Mouse (Mus musculus): ENCODE data around the gene Hsd17b1.
A peak's percentile ranks its signal among the peaks of the same experiment; 100 is the strongest.

The Hsd17b1 gene

GRCm38 (mm10) chr11:101061049-101061448, 17.2 kb upstream of the Hsd17b1 start:
- DNase-seq, result peak in 1 of 2 experiments; percentile 30

DNA sequence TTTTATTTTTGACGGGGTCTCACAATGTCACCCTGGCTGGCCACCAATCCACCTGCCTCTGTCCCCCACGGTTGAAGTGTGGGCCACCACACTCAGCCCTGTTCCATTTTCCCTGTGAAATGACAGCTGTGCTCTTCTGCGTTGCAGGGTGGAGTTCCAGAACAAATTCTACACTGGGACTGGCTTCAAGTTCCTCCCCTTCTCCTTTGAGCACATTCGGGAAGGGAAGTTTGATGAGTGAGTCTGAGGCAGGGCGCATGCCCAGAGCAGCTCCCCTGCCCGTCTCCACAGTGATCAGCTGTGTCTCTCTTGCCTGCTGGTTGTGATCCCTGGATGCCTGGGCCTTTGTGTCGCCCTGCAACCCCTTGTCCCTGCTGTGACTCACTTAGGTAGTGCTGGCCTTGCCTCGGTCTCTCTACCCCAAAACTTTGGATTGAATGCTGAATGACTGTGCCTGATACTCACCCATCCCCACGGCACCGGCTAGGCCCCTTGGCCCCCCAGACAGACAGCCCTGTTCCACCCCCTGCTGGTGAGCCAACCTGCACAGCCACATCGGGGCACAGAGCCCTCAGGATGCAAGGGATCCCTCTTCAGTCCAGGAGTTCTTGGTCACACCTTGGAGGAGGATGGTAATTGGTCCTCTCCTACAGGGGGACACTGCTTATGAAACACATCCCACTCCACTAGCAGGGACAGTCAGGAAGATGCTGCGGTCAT, 15.9 kb upstream of the Hsd17b1 start:
- DNase-seq, result peak; percentile 24 to 59

DNA sequence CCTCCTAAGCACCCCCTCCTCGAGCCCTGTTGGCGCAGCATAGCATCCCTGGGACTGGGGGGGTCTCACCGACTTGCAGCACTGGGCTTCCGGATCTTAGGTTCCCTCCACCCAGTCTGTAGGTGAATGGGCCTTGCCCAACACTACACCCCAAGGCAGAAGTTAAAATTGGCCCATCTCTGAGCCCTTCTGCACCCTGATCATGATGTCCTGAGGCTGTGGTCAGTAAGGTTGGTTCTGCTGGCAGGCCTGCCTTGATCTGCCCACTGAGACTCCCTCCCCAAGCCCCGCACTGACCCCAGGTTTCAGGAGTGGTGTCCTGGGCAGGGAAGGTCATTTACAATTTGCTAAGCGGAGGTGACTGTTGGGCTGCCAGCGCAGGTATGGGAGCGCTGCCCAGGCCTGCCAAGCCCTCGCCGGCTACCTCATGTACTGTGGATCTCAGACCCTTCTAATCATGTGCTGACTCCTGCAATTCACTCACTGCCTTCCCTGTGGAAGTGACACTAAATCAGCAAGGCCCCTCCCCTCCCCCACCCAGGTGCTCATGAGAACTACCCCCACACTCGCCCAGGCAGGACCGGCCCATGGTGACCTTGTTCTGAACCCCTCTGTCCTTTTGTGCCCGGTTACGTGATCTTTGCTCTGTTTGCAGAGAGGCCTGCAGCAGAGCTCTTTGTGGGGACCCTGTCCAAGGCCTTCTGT, 15.1 kb upstream of the Hsd17b1 start:
- DNase-seq, result peak in 1 of 2 experiments; percentile 54

DNA sequence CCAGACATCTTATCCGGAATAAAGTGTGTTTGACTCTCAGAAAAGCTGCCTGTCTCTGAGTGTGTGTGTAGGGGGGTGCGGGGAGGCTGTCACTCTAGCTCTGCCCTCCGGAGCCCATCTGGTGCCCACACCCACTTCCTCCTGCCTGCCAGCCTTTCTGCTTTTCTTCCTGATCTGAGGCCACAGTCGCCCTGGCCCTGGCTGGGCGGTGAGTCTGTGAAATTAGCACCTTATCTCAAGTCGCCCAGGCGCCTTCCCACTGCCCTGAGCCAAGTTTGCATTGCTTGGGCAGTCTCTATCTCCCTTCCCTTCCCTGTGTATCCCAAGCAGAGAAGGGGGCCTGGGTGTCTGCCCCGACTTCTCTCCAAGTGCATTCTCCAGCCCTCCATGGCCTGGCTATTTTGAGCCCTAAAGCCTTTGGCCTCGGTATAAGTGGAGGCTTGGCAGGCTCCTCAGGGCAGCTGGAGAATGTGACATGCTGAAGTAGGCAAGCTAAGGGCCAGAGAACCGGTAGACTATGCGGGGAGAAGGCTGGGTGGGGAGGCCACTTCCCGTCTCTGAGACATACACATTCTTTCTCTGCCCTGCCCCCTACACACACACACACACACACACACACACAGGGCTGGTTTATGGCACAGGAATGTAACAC, 14.4 kb upstream of the Hsd17b1 start:
- peak; percentile 37 to 71 for DNase-seq

GRCm38 (mm10) chr11:101064462-101064861, 13.7 kb upstream of the Hsd17b1 start:
- no peak for DNase-seq

DNA sequence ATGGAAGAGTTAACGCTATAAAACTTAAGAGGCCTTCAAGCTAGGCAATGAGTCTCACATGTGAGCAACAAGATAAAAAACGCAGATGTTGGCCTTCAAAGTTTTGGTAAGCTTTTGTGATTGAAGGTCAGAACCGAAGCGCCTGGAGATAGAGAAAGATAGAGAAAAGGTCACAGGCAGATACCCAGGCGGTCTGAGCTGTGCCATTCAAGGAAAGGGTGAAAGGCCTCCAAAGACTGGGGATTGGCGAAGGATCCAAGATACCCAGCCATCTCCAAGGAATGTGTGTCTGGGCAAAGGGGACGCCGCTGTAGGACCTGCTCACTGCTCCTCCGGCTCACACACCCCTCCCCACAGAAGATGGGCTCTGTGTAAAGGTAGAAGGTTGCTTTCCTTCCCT, 13.2 kb upstream of the Hsd17b1 start:
- DNase-seq, result no peak

DNA sequence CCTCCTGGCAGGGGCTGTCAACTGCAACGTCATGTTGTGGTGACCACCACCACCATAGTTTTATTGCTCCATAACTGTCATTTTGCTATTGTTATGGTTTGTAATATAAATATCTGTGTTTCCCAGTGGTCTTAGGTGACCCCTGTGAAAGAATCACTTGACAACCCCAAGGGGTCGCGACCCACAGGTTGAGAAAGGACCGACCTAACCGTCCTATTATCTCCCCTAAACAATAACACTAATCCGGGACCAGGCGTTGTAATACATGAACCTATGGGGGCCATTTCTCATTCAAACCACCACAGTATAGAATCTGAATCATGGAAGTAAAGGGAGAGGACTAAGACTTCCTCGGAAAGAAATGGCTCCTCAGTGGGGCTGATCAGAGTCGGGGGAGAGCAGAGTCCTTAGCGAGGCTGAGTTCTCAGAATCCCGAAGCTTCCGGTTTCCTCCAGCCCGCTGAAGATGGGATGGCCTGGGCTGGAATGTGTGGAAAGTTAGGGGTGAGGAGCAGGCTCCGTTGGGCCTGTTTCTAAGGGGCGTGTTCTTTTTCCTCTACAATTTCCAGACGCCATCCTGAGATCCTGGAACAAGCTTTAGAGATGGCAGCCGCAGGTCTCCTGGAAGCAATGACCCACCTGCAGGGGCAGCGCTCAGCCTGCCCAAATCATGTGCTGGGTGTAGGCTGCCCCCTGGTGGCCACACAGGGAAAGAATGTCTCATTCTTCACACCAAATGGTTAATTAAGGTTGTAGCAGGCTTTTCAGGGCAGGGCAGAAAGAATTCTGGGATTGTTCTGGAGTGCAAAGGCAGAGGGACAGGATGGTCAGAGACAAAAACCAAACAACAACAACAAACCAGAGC, 11.4 kb upstream of the Hsd17b1 start:
- DNase-seq, result peak; percentile 90 to 92

GRCm38 (mm10) chr11:101069391-101070188, 8.6 kb upstream of the Hsd17b1 start, which contains the start of gene Naglu:
Gene Naglu, plus strand, starts transcription at chr11:101070012.
- DNase-seq, result peak; percentile 98 to 99

GRCm38 (mm10) chr11:101070189-101070527, 8.1 kb upstream of the Hsd17b1 start:
- DNase-seq, result no peak

- DNase-seq, result no peak
These were observed 7.2 kb upstream of the Hsd17b1 start for GRCm38 (mm10) chr11:101070987-101071386.

- no peak for DNase-seq
These were observed 6.3 kb upstream of the Hsd17b1 start for GRCm38 (mm10) chr11:101071810-101072428.

DNA sequence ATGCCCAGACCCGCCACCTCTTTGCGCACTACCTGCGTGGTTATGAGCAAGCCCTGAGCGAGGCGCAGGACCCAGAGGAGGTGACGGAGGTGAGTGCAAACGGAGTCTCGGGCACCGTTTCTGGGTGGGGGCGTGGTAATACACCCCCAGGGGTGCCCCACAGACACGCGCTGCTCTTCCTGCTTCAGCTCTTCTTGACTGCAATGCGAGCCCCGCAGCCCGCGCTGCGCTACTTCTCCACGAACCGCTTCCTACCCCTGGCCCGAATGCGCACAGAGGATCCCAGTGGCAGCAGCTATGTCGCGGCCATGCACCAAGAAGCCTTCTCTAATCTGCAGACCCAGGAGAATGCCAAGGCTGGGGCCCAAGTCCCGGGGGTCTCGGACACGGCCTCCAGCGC, 1.5 kb downstream of the Hsd17b1 start:
- DNase-seq, result peak in 1 of 2 experiments; percentile 49

DNA sequence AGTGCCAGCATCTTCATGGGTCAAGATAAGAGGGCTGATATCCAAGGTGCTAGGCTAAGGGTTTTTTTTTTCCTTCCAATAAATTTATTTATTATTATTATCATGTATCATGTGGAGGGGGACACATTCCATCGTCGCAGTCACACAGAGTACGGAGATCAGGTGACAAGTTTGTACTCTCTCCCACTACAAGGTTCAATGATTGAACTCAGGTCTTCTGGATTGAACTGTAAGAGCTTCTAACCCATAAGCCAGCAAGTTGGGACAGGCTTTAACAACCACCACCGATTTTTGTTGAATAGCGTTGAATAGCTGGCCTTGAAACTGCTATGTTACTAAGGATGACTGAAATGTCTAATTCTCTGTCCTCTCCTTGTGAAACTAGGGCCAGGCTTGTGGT, 2.2 kb downstream of the Hsd17b1 start:
- DNase-seq, result no peak

DNA sequence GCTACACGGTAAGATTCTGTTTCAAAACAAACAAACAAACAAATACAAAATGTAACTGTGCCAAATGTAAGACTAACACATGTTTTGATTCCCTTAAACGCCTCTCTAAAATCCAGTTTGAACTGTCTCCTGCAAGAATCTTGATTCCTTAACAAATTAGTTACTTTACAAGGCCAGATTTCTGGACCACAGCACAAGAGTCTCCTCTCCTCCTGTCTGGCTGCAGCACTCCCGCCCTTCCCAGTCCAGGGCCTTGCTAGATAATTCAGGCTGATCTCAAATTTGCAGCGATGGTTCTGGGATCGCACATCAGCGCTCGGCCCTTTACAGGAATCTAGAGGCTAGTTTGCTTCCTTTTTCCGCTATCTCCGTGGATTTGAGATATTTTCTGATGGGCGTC, 3.4 kb downstream of the Hsd17b1 start:
- peak in 1 of 2 experiments; percentile 53 for DNase-seq

- DNase-seq, result peak; percentile 88 to 94
These were observed 4.2 kb downstream of the Hsd17b1 start, which contains the start of gene Coasy for GRCm38 (mm10) chr11:101082208-101083082. Gene Coasy, plus strand, starts transcription at chr11:101082565.

DNA sequence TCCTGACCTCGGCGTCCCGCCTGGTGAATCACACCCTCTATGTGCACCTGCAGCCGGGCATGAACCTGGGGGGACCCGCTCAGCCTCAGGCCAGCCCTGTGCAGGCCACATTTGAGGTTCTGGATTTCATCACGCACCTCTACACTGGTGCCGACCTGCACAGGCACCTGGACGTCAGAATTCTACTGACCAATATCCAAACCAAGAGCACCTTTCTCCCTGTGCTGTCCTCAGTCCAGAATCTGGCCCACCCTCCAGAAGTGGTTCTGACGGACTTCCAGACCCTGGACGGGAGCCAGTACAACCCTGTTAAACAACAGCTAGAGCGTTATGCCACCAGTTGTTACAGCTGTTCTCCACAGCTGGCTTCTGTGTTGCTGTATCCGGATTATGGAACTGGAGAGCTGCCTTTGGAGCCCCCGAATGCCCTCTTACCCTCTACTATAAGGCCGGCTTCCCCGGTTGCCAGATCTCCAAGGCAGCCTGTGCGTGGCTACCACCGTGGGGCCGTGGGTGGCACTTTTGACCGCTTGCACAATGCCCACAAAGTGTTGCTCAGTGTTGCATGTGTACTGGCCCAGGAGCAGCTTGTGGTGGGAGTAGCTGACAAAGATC, 5.0 kb downstream of the Hsd17b1 start:
- DNase-seq, result peak; percentile 80 to 87

GRCm38 (mm10) chr11:101084246-101084645, 6.0 kb downstream of the Hsd17b1 start:
- DNase-seq, result peak in 1 of 2 experiments; percentile 59

- DNase-seq, result no peak
These were observed 6.6 kb downstream of the Hsd17b1 start for GRCm38 (mm10) chr11:101084811-101085210.

- peak; percentile 46 to 74 for DNase-seq
These were observed 7.6 kb downstream of the Hsd17b1 start for GRCm38 (mm10) chr11:101085617-101086322.

All from kidney, postnatal 25 days (tissue).